Mouse (Mus musculus) liver, embryonic 11.5 days (tissue): ENCODE measurements around the gene Zfp128. TPM values are rescaled to one million over a fixed set of nuclear protein-coding genes. Genes with fewer than 3 reads are reported as not detected.

ENCODE experiments used
- ATAC-seq: fragments of 200-750 bp; cut with Nextera tagmentation; replicated peaks from 2 replicates; pipeline ENCODE4 v1.8.0; 2017; ENCODE audit warnings: moderate number of reproducible peaks, mild to moderate bottlenecking, moderate TSS enrichment, moderate library complexity; ENCODE audit not compliant: low FRiP score
- DNase-seq: peaks from one replicate; pipeline ENCODE4 v3.0.0-alpha.2; 2017; ENCODE audit warnings: low spot score
- H3K27ac ChIP-seq: fragments of 300-500 bp; sonication (generic); 2 replicates; pipeline ENCODE4 v1.5.1; 2014; ENCODE audit warnings: mild to moderate bottlenecking, low read depth, low read length, control low read depth
- H3K27me3 ChIP-seq: fragments of 300-500 bp; sonication (generic); replicated peaks from 2 replicates; pipeline ENCODE4 v1.6.1; 2014; ENCODE audit warnings: low read length, mixed read lengths; ENCODE audit not compliant: control insufficient read depth, insufficient read depth
- H3K36me3 ChIP-seq: fragments of 300-500 bp; sonication (generic); 2 replicates; pipeline ENCODE4 v1.6.1; 2014; ENCODE audit warnings: mild to moderate bottlenecking, low read length, moderate library complexity, mixed read lengths; ENCODE audit not compliant: control insufficient read depth, insufficient read depth
- H3K4me1 ChIP-seq: fragments of 300-500 bp; sonication (generic); replicated peaks from 2 replicates; pipeline ENCODE4 v1.6.1; 2014; ENCODE audit warnings: low read length, mixed read lengths; ENCODE audit not compliant: control insufficient read depth, insufficient read depth
- H3K4me2 ChIP-seq: fragments of 300-500 bp; sonication (generic); 2 replicates; pipeline ENCODE4 v1.6.1; 2014; ENCODE audit warnings: mild to moderate bottlenecking, control low read depth, moderate library complexity
- H3K4me3 ChIP-seq: fragments of 300-500 bp; sonication (generic); 2 replicates; pipeline ENCODE4 v1.5.1; 2014; ENCODE audit warnings: low read depth, low read length, control low read depth
- H3K9ac ChIP-seq: fragments of 300-500 bp; sonication (generic); 2 replicates; pipeline ENCODE4 v1.6.1; 2014; ENCODE audit warnings: low read depth, low read length, control low read depth
- H3K9me3 ChIP-seq: fragments of 300-500 bp; sonication (generic); 2 replicates; pipeline ENCODE4 v1.6.1; 2016; ENCODE audit warnings: low read length, inconsistent platforms, mixed read lengths; ENCODE audit not compliant: control insufficient read depth
- WGBS: fragments of 180-500 bp; shearing (Covaris S2); extraction: QIAGEN DNeasy Blood & Tissue Kit; methylation state at CpG from one replicate; pipeline ENCODE4 v1.1.7; 2014; 5-methylcytosine and 5-hydroxymethylcytosine counted together
- polyA plus RNA-seq: library from polyadenylated mRNA; unstranded; fragments of >200 nt; fragmentation: Nextera tagmentation; extraction: Ambion mirVana; gene quantifications from 2 replicates; pipeline ENCODE4 v1.2.1, GENCODE M21; 2014

Zfp128 gene
- polyA plus RNA-seq, 1 experiment from 2014 or later: 2.4 TPM

- DNase-seq (no peak), ATAC-seq (no peak)
- H3K27ac ChIP-seq: no peak overlapping the region
- no peaks in the 10 kb centered on the region for H3K27me3 ChIP-seq
- no peak overlapping the region for H3K9ac ChIP-seq
- no peak overlapping the region for H3K4me2 ChIP-seq
- H3K36me3 ChIP-seq: peaks cover 22% of the 10 kb centered on the region; the same call in 1 of the 2 replicates
- no peaks in the 10 kb centered on the region for H3K9me3 ChIP-seq
- H3K4me3 ChIP-seq: no peak overlapping the region
- 82% methylated on average over 5 of the region's 5 CpGs for WGBS
- no peaks in the 10 kb centered on the region for H3K4me1 ChIP-seq
Measured at GRCm38 (mm10) chr7:12887585-12887984, 6.6 kb downstream of the Zfp128 start.

GRCm38 (mm10) chr7:12890928-12891327 lies 10.0 kb downstream of the Zfp128 start:
- H3K27ac ChIP-seq: no peak overlapping the region
- no peaks in the 10 kb centered on the region for H3K4me1 ChIP-seq
- DNase-seq (no peak), ATAC-seq (no peak)
- WGBS: 91% methylated on average over 14 of the region's 14 CpGs
- H3K4me2 ChIP-seq: no peak overlapping the region
- no peaks in the 10 kb centered on the region for H3K27me3 ChIP-seq
- no peak overlapping the region for H3K9ac ChIP-seq
- peaks cover 19% of the 10 kb centered on the region; the same call in 1 of the 2 replicates for H3K36me3 ChIP-seq
- H3K4me3 ChIP-seq: no peak overlapping the region
- H3K9me3 ChIP-seq: no peaks in the 10 kb centered on the region

DNA sequence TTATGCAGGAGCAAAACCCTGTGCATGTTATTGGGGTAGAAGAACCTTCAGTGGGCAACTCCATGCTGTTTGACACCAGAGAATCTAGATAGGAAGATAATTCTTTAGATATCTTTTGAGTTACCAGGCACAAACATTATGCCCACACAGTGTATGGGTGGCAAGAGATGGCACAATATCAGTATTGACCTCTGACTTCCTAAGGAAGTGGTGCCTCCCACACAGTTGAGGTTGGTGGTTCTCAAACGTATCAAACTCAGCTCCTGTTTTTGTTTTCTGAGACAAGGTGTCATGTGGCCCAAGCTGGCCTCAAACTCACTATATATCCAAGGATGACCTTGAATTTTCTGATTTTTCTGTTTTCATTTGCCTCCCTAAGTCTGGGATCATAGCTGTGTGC lies 10.4 kb downstream of the Zfp128 start:
- Histone ChIP-seq H3K4me1 (no peaks in the 10 kb centered on the region), H3K27me3 (no peaks in the 10 kb centered on the region), H3K36me3 (peaks cover 19% of the 10 kb centered on the region; the same call in 1 of the 2 replicates), H3K4me3 (no peak overlapping the region), H3K27ac (no peak overlapping the region), H3K9me3 (no peaks in the 10 kb centered on the region), H3K9ac (no peak overlapping the region), H3K4me2 (no peak overlapping the region)
- DNase-seq (no peak), ATAC-seq (no peak)
- 44% methylated on average over 1 of the region's 1 CpGs for WGBS

DNA sequence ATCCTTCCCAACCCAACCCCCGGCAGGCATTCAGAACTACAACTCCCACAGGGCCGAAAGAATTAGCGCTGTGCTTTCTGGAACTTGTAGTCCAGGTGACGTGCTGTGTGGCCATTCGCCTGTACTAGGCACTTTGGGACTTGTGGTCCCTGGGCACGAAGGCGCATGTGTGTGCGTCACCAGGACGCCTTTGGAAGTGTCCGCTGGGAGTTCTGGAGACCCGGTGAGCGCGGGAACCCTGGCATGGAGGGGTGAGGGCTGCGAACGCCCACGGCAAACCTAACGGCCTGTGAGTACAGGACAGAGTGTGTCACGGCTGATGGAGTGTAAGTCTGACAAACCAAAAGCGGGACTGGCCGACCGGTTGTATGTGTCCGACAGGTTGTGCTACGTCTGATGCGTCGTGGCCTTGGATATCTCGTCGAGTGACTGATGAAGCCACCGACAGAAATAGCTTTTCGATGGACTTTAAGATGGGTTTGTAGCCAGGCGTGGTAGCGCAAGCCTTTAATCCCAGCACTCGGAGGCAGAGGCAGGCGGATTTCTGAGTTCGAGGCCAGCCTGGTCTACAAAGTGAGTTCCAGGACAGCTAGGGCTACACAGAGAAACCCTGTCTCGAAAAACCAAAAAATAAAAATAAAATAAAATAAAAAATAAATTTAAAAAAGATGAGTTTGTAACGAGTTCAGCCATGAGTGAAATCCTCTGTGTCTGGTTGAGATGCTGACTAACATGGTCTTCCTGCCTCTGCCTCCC lies 16.9 kb downstream of the Zfp128 start, which contains the start of gene Zscan22:
Gene Zscan22, plus strand, starts transcription at position 161 of the 756 bp plus-strand sequence.
- Histone ChIP-seq H3K4me2 (peak within 1 kb of the TSS; percentile 73), H3K27me3 (no peaks in the 10 kb centered on the region), H3K9me3 (0 out of 2 replicates have a peak, but pooled peaks cover 2% of the 10 kb centered on the region), H3K9ac (peak within 1 kb of the TSS; percentile 77), H3K36me3 (no peaks in the 10 kb centered on the region), H3K27ac (0 out of 2 replicates have a peak within 1 kb of the TSS, but pooled peaks have one; percentile 13), H3K4me1 (peaks cover 4% of the 10 kb centered on the region; the same call in 1 of the 2 replicates), H3K4me3 (peak within 1 kb of the TSS; percentile 69)
- peak; percentile 99 for ATAC-seq
- peak; percentile 89 for DNase-seq
- WGBS: 4% methylated on average over 36 of the region's 36 CpGs

- no peak for ATAC-seq
Measured at GRCm38 (mm10) chr7:12901517-12901916, 20.5 kb downstream of the Zfp128 start.

DNA sequence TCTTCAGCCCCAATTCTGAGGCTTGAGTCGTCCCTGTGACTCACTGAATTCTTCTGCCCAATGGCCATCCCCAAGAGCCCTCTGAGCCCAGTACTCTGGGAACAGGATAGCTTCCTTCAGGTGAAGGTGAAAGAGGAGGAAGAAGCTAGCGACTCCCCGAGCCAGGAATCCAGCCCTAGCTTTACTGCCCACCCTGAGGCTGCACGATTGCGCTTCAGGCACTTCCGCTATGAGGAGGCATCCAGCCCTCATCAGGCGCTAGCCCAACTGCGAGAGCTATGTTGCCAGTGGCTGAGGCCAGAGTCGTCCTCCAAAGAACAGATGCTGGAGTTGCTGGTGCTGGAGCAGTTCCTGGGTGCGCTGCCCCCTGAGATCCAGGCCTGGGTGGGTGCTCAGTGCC lies 22.6 kb downstream of the Zfp128 start:
- DNase-seq (no peak), ATAC-seq (0 out of 2 replicates have a peak, but pooled peaks have one; percentile 26)
- WGBS: 56% methylated on average over 10 of the region's 10 CpGs
- H3K36me3 ChIP-seq: peaks cover 24% of the 10 kb centered on the region
- H3K4me1 ChIP-seq: no peaks in the 10 kb centered on the region; the same call in 1 of the 2 replicates
- H3K4me2 ChIP-seq: peak overlapping the region; percentile 23
- H3K27ac ChIP-seq: no peak overlapping the region
- no peaks in the 10 kb centered on the region for H3K9me3 ChIP-seq
- peak overlapping the region; percentile 23 for H3K4me3 ChIP-seq
- H3K27me3 ChIP-seq: no peaks in the 10 kb centered on the region
- H3K9ac ChIP-seq: 0 out of 2 replicates have a peak overlapping the region, but pooled peaks have one; percentile 4

More at GRCm38 (mm10) chr7:12901517-12901916, 20.5 kb downstream of the Zfp128 start:
- Histone ChIP-seq H3K4me1 (peaks cover 4% of the 10 kb centered on the region; the same call in 1 of the 2 replicates), H3K9me3 (0 out of 2 replicates have a peak, but pooled peaks cover 2% of the 10 kb centered on the region), H3K9ac (no peak overlapping the region), H3K27ac (no peak overlapping the region), H3K36me3 (peaks cover 10% of the 10 kb centered on the region), H3K4me2 (no peak overlapping the region), H3K4me3 (no peak overlapping the region), H3K27me3 (no peaks in the 10 kb centered on the region)
- 62% methylated on average over 5 of the region's 5 CpGs for WGBS
- no peak for DNase-seq

- DNase-seq (no peak), ATAC-seq (no peak)
- Histone ChIP-seq H3K4me3 (no peak overlapping the region), H3K9ac (no peak overlapping the region), H3K27me3 (no peaks in the 10 kb centered on the region), H3K4me1 (peaks cover 8% of the 10 kb centered on the region; the same call in 1 of the 2 replicates), H3K4me2 (no peak overlapping the region), H3K9me3 (no peaks in the 10 kb centered on the region), H3K36me3 (peaks cover 24% of the 10 kb centered on the region), H3K27ac (no peak overlapping the region)
- WGBS: 91% methylated on average over 1 of the region's 1 CpGs
Measured at GRCm38 (mm10) chr7:12905146-12905545, 24.2 kb downstream of the Zfp128 start.

- WGBS: 26% methylated on average over 7 of the region's 7 CpGs
- DNase-seq: peak; percentile 68
- ATAC-seq: peak; percentile 66
Measured at GRCm38 (mm10) chr7:12909498-12909962, 28.6 kb downstream of the Zfp128 start.

More at GRCm38 (mm10) chr7:12909498-12909962, 28.6 kb downstream of the Zfp128 start:
- H3K4me3 ChIP-seq: peak overlapping the region; percentile 64
- H3K4me1 ChIP-seq: peaks cover 8% of the 10 kb centered on the region; the same call in 1 of the 2 replicates
- peak overlapping the region; percentile 89 for H3K27ac ChIP-seq
- H3K27me3 ChIP-seq: no peaks in the 10 kb centered on the region
- H3K36me3 ChIP-seq: peaks cover 19% of the 10 kb centered on the region
- peak overlapping the region; percentile 80 for H3K9ac ChIP-seq
- no peaks in the 10 kb centered on the region for H3K9me3 ChIP-seq
- H3K4me2 ChIP-seq: peak overlapping the region; percentile 83
